Mouse (Mus musculus): Measurements from ENCODE around the gene Tmem120b.

GRCm38 (mm10) chr5:123152901-123153300 lies 84.7 kb downstream of the Tmem120b start:
- TF ChIP-seq CTCF (IDR thresholded peaks at IDR 0.05; ENCODE audit: extremely low read depth, insufficient read length, insufficient replicate concordance, low read depth, low read length) (no peak), POLR2A (IDR thresholded peaks at IDR 0.05; ENCODE audit: low read depth, low read length) (no peak)

Data from small intestine, adult 2 months (tissue).